Comparison of ENCODE assay signal across 18 mouse cellular contexts in the genomic region with DNA sequence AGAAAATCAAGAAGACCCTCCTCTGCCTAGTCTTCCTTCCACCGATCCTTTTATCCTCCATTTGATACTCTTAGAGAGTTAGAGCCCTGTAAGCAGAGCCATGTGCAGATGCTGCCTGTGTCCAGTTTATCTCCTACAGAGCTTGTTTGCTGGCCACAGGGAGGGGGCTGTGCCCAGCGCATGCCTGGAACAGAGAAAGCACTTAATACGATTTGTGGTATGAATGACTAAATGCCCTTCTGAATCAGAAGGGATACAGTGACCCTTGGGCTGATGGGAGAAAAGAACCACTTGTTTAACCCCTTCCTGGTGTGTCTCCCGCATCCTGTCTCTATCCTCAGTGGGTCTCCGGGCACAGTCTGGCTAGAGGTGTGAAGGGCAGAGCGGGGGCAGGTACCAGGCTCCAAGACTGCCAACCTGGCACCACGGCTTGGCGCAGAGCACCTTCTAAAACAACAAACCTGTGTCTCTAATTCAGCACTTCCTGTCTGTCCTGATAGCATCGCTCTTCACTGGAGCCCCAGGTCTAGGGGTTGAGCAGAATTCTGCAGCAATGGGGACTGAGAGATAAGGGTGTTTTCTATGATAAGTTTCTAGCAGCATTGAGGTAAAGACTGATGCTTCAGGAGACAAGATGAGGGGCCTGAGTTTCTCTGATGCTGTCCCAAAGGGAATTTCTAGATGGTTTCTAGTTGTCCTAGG. TPM values are rescaled to one million over a fixed set of nuclear protein-coding genes. Genes with fewer than 3 reads are reported as not detected.
DNase-seq lines count a peak whose midpoint lies in the region; ATAC-seq lines count a peak whose summit lies in the region.
"Had no signal": no experiment of that assay in that cellular context is flagged by ENCODE, and none has a peak within 500 bp of the region (broad histone marks: within the 10 kb centered on the region; RNA-seq: fewer than 3 reads in every experiment).

No protein-coding gene starts in this region.

- ATAC-seq in erythroblast, adult 5-6 weeks (replicated peaks; ENCODE audit: low FRiP score, poor library complexity, severe bottlenecking) = no peak
- ATAC-seq: forebrain, embryonic 13.5 days; hindbrain, embryonic 16.5 days; Patski had no signal

- peak; percentile 47 for DNase-seq in thymus, postnatal 0 days (ENCODE audit: low spot score)
- no peak for DNase-seq in thymus, postnatal 36 days
- peak; percentile 74 for DNase-seq in CD4-positive, CD25-positive, alpha-beta regulatory T cell, adult 2 months (ENCODE audit: low read depth, low spot score)
- peak; percentile 42 for DNase-seq in T-cell, adult 2 months (ENCODE audit: low spot score)
- peak; percentile 67 for DNase-seq in naive thymus-derived CD4-positive, alpha-beta T cell, adult 2 months (ENCODE audit: low read depth)
- DNase-seq in lung, postnatal 25 days (ENCODE audit: low spot score) = no peak
- no peak for DNase-seq in yolk sac, embryonic 10.5 days (ENCODE audit: low spot score)
- DNase-seq: cerebellum, adult 18-20 months; cerebellum, postnatal 36 days; gastrocnemius, postnatal 36 days; kidney, adult 18-20 months; kidney, postnatal 14 days; layer of hippocampus, postnatal 36 days had no signal

RNA-seq across cellular contexts. Expression of a gene that starts 6.0 kb away (rescaled TPM):
- 1.7 TPM in 2 replicates for polyA plus RNA-seq in thymus, postnatal 0 days (2015; fragmentation: Nextera tagmentation; extraction: Ambion mirVana)
- not detected in 2 replicates for total RNA-seq in erythroblast, adult 5-6 weeks (2015; ENCODE audit: low replicate concordance)
- not detected in 2 replicates for total RNA-seq in erythroblast, adult 5-6 weeks (2017; ENCODE audit: low replicate concordance)
- total RNA-seq: gastrocnemius, postnatal 36 days had no signal

RNA-seq across cellular contexts. Expression of a gene that starts 22.5 kb away (rescaled TPM):
- 23.1 and 25.8 TPM in 2 replicates for polyA plus RNA-seq in thymus, postnatal 0 days (2015; fragmentation: Nextera tagmentation; extraction: Ambion mirVana)
- 0.84 TPM in 1 of 2 replicates, not detected in the other for total RNA-seq in erythroblast, adult 5-6 weeks (2015; ENCODE audit: low replicate concordance)
- 2.0 and 3.1 TPM in 2 replicates for total RNA-seq in erythroblast, adult 5-6 weeks (2017; ENCODE audit: low replicate concordance)

RNA-seq across cellular contexts. Expression of a gene that starts 24.5 kb away (rescaled TPM):
- polyA plus RNA-seq in thymus, postnatal 0 days (2015; fragmentation: Nextera tagmentation; extraction: Ambion mirVana) = 19.2 and 21.9 TPM in 2 replicates
- total RNA-seq in erythroblast, adult 5-6 weeks (2015; ENCODE audit: low replicate concordance) = 16.1 and 17.1 TPM in 2 replicates
- total RNA-seq in erythroblast, adult 5-6 weeks (2017; ENCODE audit: low replicate concordance) = 4.4 and 6.1 TPM in 2 replicates

RNA-seq across cellular contexts. Expression of a gene that starts 34.0 kb away (rescaled TPM):
- 0.83 and 0.86 TPM in 2 replicates for polyA plus RNA-seq in thymus, postnatal 0 days (2015; fragmentation: Nextera tagmentation; extraction: Ambion mirVana)
- 6.5 TPM in 1 of 2 replicates, not detected in the other for total RNA-seq in erythroblast, adult 5-6 weeks (2015; ENCODE audit: low replicate concordance)
- total RNA-seq in erythroblast, adult 5-6 weeks (2017; ENCODE audit: low replicate concordance) = 0.17 TPM in 1 of 2 replicates, not detected in the other
- total RNA-seq: hematopoietic stem cell, adult 5-6 weeks had no signal

RNA-seq across cellular contexts. Expression of a gene that starts 34.1 kb away (rescaled TPM):
- 72.4 and 72.8 TPM in 2 replicates for polyA plus RNA-seq in thymus, postnatal 0 days (2015; fragmentation: Nextera tagmentation; extraction: Ambion mirVana)
- 8.8 TPM in 2 replicates for total RNA-seq in erythroblast, adult 5-6 weeks (2015; ENCODE audit: low replicate concordance)
- total RNA-seq in erythroblast, adult 5-6 weeks (2017; ENCODE audit: low replicate concordance) = 5.6 and 6.2 TPM in 2 replicates

Comparison
In these comparisons a context has a peak if more than half of its experiments do, and no peak if none do; other contexts are left out.
1. DNase-seq: peak in thymus, postnatal 0 days (single experiment), CD4-positive, CD25-positive, alpha-beta regulatory T cell, adult 2 months (single experiment), T-cell, adult 2 months (single experiment) and naive thymus-derived CD4-positive, alpha-beta T cell, adult 2 months (single experiment); none in thymus, postnatal 36 days (0 of 2), lung, postnatal 25 days (single experiment) and yolk sac, embryonic 10.5 days (single experiment).